Mouse (Mus musculus) liver, embryonic 12.5 days (tissue): ENCODE data around the gene Rhov. TPM values are rescaled to one million over a fixed set of nuclear protein-coding genes. Genes with fewer than 3 reads are reported as not detected.

Experiments
- ATAC-seq: fragments of 200-750 bp; cut with Nextera tagmentation; 2 replicates; pipeline ENCODE4 v1.8.0; 2017; ENCODE audit warnings: moderate number of reproducible peaks, mild to moderate bottlenecking, moderate library complexity
- H3K27ac ChIP-seq: fragments of 300-500 bp; sonication (generic); 2 replicates; pipeline ENCODE4 v1.5.1; 2016; ENCODE audit warnings: mild to moderate bottlenecking
- H3K27me3 ChIP-seq: fragments of 300-500 bp; sonication (generic); replicated peaks from 2 replicates; pipeline ENCODE4 v1.6.1; 2016; ENCODE audit warnings: mild to moderate bottlenecking, moderate library complexity
- H3K36me3 ChIP-seq: fragments of 300-500 bp; sonication (generic); 2 replicates; pipeline ENCODE4 v1.6.1; 2016; ENCODE audit warnings: mild to moderate bottlenecking, moderate library complexity
- H3K4me1 ChIP-seq: fragments of 300-500 bp; sonication (generic); 2 replicates; pipeline ENCODE4 v1.6.1; 2016
- H3K4me2 ChIP-seq: fragments of 300-500 bp; sonication (generic); 2 replicates; pipeline ENCODE4 v1.6.1; 2016; ENCODE audit warnings: mild to moderate bottlenecking, moderate library complexity
- H3K4me3 ChIP-seq: fragments of 300-500 bp; sonication (generic); 2 replicates; pipeline ENCODE4 v1.5.1; 2016; ENCODE audit warnings: mild to moderate bottlenecking, moderate library complexity
- H3K9ac ChIP-seq: fragments of 300-500 bp; sonication (generic); 2 replicates; pipeline ENCODE4 v1.6.1; 2016; ENCODE audit warnings: mild to moderate bottlenecking, moderate library complexity
- H3K9me3 ChIP-seq: fragments of 300-500 bp; sonication (generic); replicated peaks from 2 replicates; pipeline ENCODE4 v1.6.1; 2016; ENCODE audit warnings: mild to moderate bottlenecking, moderate library complexity
- WGBS: fragments of 180-500 bp; shearing (Covaris S2); methylation state at CpG from one replicate; pipeline ENCODE4 v1.1.7; 2016; ENCODE audit not compliant: insufficient replicate concordance; 5-methylcytosine and 5-hydroxymethylcytosine counted together
- polyA plus RNA-seq: library from polyadenylated mRNA; unstranded; fragments of >200 nt; fragmentation: Nextera tagmentation; extraction: Ambion mirVana; gene quantifications from 2 replicates; pipeline ENCODE4 v1.2.1, GENCODE M21; 2016

The Rhov gene
- polyA plus RNA-seq, 1 experiment from 2014 or later: 0.07 TPM

- Histone ChIP-seq H3K4me3 (peak overlapping the region; percentile 42), H3K27me3 (no peaks in the 10 kb centered on the region), H3K4me1 (peaks cover 68% of the 10 kb centered on the region), H3K4me2 (peak overlapping the region; percentile 81), H3K36me3 (peaks cover 30% of the 10 kb centered on the region), H3K27ac (peak overlapping the region; percentile 79), H3K9ac (peak overlapping the region; percentile 70), H3K9me3 (no peaks in the 10 kb centered on the region)
- peak; percentile 89 for ATAC-seq
- WGBS: 2% methylated on average over 15 of the region's 15 CpGs
Measured at GRCm38 (mm10) chr2:119299981-119300818, 29.1 kb upstream of the Rhov start.

GRCm38 (mm10) chr2:119298839-119299238, 27.8 kb upstream of the Rhov start:
- Histone ChIP-seq H3K4me1 (peaks cover 62% of the 10 kb centered on the region), H3K4me2 (no peak overlapping the region), H3K27ac (peak overlapping the region; percentile 23; the same call in 1 of the 2 replicates), H3K36me3 (peaks cover 43% of the 10 kb centered on the region), H3K4me3 (no peak overlapping the region), H3K9me3 (no peaks in the 10 kb centered on the region), H3K9ac (no peak overlapping the region), H3K27me3 (no peaks in the 10 kb centered on the region)
- no peak for ATAC-seq
- 72% methylated on average over 2 of the region's 2 CpGs for WGBS

- H3K9ac ChIP-seq: no peak overlapping the region
- peaks cover 56% of the 10 kb centered on the region for H3K4me1 ChIP-seq
- H3K9me3 ChIP-seq: no peaks in the 10 kb centered on the region
- H3K27ac ChIP-seq: no peak overlapping the region
- H3K4me3 ChIP-seq: no peak overlapping the region
- 44% methylated on average over 5 of the region's 5 CpGs for WGBS
- ATAC-seq: no peak
- peaks cover 48% of the 10 kb centered on the region for H3K36me3 ChIP-seq
- no peaks in the 10 kb centered on the region for H3K27me3 ChIP-seq
- H3K4me2 ChIP-seq: no peak overlapping the region
Measured at GRCm38 (mm10) chr2:119298330-119298729, 27.3 kb upstream of the Rhov start.

- Histone ChIP-seq H3K27me3 (no peaks in the 10 kb centered on the region), H3K4me1 (peaks cover 48% of the 10 kb centered on the region), H3K4me3 (no peak overlapping the region), H3K4me2 (no peak overlapping the region), H3K9ac (no peak overlapping the region), H3K27ac (no peak overlapping the region), H3K36me3 (peaks cover 56% of the 10 kb centered on the region), H3K9me3 (no peaks in the 10 kb centered on the region)
- 91% methylated on average over 19 of the region's 19 CpGs for WGBS
- ATAC-seq: no peak
Measured at GRCm38 (mm10) chr2:119297506-119297905, 26.4 kb upstream of the Rhov start.

- no peak overlapping the region for H3K27ac ChIP-seq
- no peak overlapping the region for H3K9ac ChIP-seq
- peaks cover 63% of the 10 kb centered on the region for H3K36me3 ChIP-seq
- no peak overlapping the region for H3K4me3 ChIP-seq
- 88% methylated on average over 12 of the region's 12 CpGs for WGBS
- no peaks in the 10 kb centered on the region for H3K27me3 ChIP-seq
- H3K4me1 ChIP-seq: peaks cover 41% of the 10 kb centered on the region
- H3K4me2 ChIP-seq: no peak overlapping the region
- no peak for ATAC-seq
- no peaks in the 10 kb centered on the region for H3K9me3 ChIP-seq
Measured at GRCm38 (mm10) chr2:119296756-119297155, 25.7 kb upstream of the Rhov start.

- WGBS: 91% methylated on average over 18 of the region's 18 CpGs
- ATAC-seq: no peak
- Histone ChIP-seq H3K4me2 (no peak overlapping the region), H3K27ac (no peak overlapping the region), H3K36me3 (peaks cover 81% of the 10 kb centered on the region), H3K4me1 (peaks cover 28% of the 10 kb centered on the region), H3K9me3 (no peaks in the 10 kb centered on the region), H3K9ac (no peak overlapping the region), H3K27me3 (no peaks in the 10 kb centered on the region), H3K4me3 (no peak overlapping the region)
Measured at GRCm38 (mm10) chr2:119294411-119294810, 23.3 kb upstream of the Rhov start.

GRCm38 (mm10) chr2:119293776-119294390, 22.8 kb upstream of the Rhov start:
- H3K9ac ChIP-seq: no peak overlapping the region

GRCm38 (mm10) chr2:119293311-119293710, 22.2 kb upstream of the Rhov start:
- H3K36me3 ChIP-seq: peaks cover 75% of the 10 kb centered on the region
- 89% methylated on average over 17 of the region's 17 CpGs for WGBS
- no peaks in the 10 kb centered on the region for H3K27me3 ChIP-seq
- no peak overlapping the region for H3K9ac ChIP-seq
- no peak for ATAC-seq
- no peak overlapping the region for H3K4me3 ChIP-seq
- peaks cover 24% of the 10 kb centered on the region for H3K4me1 ChIP-seq
- no peak overlapping the region for H3K4me2 ChIP-seq
- no peak overlapping the region for H3K27ac ChIP-seq
- H3K9me3 ChIP-seq: no peaks in the 10 kb centered on the region

More at GRCm38 (mm10) chr2:119293776-119294390, 22.8 kb upstream of the Rhov start:
- Histone ChIP-seq H3K4me3 (no peak overlapping the region), H3K27me3 (no peaks in the 10 kb centered on the region), H3K36me3 (peaks cover 80% of the 10 kb centered on the region), H3K27ac (no peak overlapping the region), H3K9me3 (no peaks in the 10 kb centered on the region), H3K4me1 (peaks cover 28% of the 10 kb centered on the region), H3K4me2 (no peak overlapping the region)
- ATAC-seq: no peak
- WGBS: 89% methylated on average over 34 of the region's 34 CpGs

- H3K9me3 ChIP-seq: no peaks in the 10 kb centered on the region
- H3K4me3 ChIP-seq: no peak overlapping the region
- H3K27me3 ChIP-seq: no peaks in the 10 kb centered on the region
- no peak overlapping the region for H3K4me2 ChIP-seq
- no peak for ATAC-seq
- H3K9ac ChIP-seq: no peak overlapping the region
- peaks cover 72% of the 10 kb centered on the region for H3K36me3 ChIP-seq
- peaks cover 28% of the 10 kb centered on the region for H3K4me1 ChIP-seq
- H3K27ac ChIP-seq: no peak overlapping the region
- 88% methylated on average over 17 of the region's 17 CpGs for WGBS
Measured at GRCm38 (mm10) chr2:119292852-119293251, 21.8 kb upstream of the Rhov start.

- H3K4me3 ChIP-seq: no peak overlapping the region
- no peak for ATAC-seq
- no peak overlapping the region for H3K27ac ChIP-seq
- H3K9ac ChIP-seq: no peak overlapping the region
- no peak overlapping the region for H3K4me2 ChIP-seq
- peaks cover 32% of the 10 kb centered on the region for H3K4me1 ChIP-seq
- WGBS: 82% methylated on average over 5 of the region's 5 CpGs
- no peaks in the 10 kb centered on the region for H3K27me3 ChIP-seq
- H3K36me3 ChIP-seq: peaks cover 67% of the 10 kb centered on the region
- no peaks in the 10 kb centered on the region for H3K9me3 ChIP-seq
Measured at GRCm38 (mm10) chr2:119292281-119292680, 21.2 kb upstream of the Rhov start.

GRCm38 (mm10) chr2:119289014-119289416, 17.9 kb upstream of the Rhov start:
- Histone ChIP-seq H3K36me3 (peaks cover 40% of the 10 kb centered on the region), H3K4me2 (peak overlapping the region; percentile 86), H3K4me1 (peaks cover 26% of the 10 kb centered on the region), H3K27me3 (no peaks in the 10 kb centered on the region), H3K9me3 (no peaks in the 10 kb centered on the region), H3K9ac (peak overlapping the region; percentile 78), H3K27ac (peak overlapping the region; percentile 72), H3K4me3 (peak overlapping the region; percentile 77)
- 2% methylated on average over 11 of the region's 11 CpGs for WGBS
- 0 out of 2 replicates have a peak, but pooled peaks have one; percentile 19 for ATAC-seq

- Histone ChIP-seq H3K36me3 (peaks cover 34% of the 10 kb centered on the region), H3K27me3 (no peaks in the 10 kb centered on the region), H3K9me3 (no peaks in the 10 kb centered on the region), H3K4me1 (peaks cover 26% of the 10 kb centered on the region), H3K27ac (peak within 1 kb of the TSS; percentile 72), H3K4me2 (peak within 1 kb of the TSS; percentile 86), H3K9ac (peak within 1 kb of the TSS; percentile 78), H3K4me3 (peak within 1 kb of the TSS; percentile 77)
- 1% methylated on average over 31 of the region's 31 CpGs for whole genome bisulfite sequencing
- ATAC-seq: peak; percentile 93
Measured at GRCm38 (mm10) chr2:119288270-119288882, 17.3 kb upstream of the Rhov start, which contains the start of gene Vps18. TSS of gene Vps18 (plus strand) at chr2:119288740.
